Mouse (Mus musculus): Measurements from ENCODE around the gene Casp9.

Casp9 gene

GRCm38 (mm10) chr4:141781201-141781985, 12.0 kb upstream of the Casp9 start:
- no peak for DNase-seq (ENCODE audit: low read depth)

DNA sequence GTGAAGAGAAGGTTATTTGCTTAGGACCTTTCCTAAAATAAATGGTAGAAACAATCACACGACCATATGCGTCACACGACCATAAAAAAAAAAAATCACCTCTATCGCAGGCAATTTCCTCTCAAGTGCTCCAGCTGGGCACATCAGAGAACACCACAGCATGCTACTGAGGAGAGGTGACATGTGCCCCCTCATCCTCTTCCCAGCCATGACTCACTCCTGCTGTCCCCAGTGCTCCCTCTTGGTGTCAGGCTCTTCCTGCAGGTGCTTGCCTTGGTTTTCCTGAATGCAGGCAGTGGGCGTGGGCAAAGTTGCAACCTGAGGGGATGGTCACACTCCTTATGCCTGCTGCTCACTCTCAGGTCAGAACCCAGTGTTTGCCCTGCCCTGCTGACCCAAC, 8.6 kb upstream of the Casp9 start:
- peak; percentile 38 for DNase-seq (ENCODE audit: low read depth)

DNA sequence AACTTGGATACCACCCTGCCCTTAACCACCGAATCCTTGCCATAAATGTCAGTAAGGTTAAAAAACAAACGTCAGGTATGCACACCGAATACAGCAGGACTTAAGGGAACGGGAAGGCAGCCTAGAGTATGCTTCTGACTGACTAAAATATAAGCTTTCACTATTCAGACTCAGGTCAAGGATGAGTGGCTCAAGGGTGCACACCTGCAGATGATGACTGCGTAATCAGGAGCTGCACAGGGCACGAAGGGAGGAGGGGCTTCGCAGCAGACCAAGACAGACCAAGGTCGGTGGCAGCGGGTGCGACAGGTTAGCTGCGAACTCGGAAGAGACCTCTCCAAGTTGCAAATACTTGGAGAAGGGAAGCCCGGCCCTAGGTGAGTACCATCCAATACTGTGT, 7.3 kb upstream of the Casp9 start:
- no peak for DNase-seq (ENCODE audit: low read depth)

DNA sequence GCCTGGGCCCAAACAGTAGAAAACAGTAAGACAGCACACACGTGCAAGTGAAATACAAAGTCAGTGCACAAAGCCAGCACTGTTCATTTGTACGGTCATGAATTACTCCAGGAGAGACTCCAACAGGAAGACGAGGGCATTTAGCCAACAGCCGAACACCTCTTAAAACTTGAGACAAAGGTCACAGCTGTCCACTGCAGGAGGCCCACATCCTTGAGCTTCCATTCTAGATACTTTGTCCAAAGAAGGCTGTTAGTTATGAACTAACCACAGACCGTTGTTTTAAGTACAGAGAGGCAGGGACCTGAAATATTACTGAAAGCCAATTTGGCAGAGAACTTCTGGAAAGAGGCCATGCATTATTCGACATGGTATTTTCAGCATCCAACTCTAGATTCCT, 6.4 kb upstream of the Casp9 start:
- no peak for DNase-seq (ENCODE audit: low read depth)

- no peak for DNase-seq (ENCODE audit: low read depth)
Measured at GRCm38 (mm10) chr4:141787462-141787861, 6.0 kb upstream of the Casp9 start.

DNA sequence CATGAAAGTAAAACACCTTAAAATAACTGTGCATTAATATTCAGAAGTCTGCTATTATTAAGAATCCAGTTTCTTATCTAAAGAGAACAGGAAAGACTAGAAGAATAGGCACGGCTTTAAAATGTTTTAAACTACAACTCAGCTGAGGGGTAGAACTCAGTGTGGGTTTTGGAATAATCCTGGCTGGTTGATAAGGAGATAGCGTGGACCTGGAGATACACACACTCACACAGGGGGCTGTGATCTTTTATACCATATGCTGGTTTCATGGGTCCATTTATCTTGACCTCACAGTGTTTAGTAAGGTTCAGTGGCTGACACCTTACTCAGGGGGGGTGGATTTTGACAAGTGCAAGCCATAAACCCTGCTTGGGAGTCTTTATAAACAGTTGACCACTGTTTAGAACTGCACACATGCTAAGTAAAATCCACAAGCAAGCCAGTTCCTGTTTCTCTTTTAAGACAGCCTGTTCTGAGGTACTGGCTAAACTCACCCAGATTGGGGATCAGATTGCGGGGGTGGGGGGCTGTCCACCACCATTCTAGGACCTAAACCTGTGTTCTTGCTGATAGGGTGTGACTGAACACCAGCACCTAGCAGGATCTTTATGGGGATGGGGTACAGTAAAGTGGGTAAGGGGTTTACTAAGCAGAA, 3.7 kb upstream of the Casp9 start:
- DNase-seq (ENCODE audit: low read depth): peak; percentile 45

GRCm38 (mm10) chr4:141790524-141790990, 2.9 kb upstream of the Casp9 start, which contains the start of gene Dnajc16:
Gene Dnajc16, minus strand, starts transcription at chr4:141790931.
- DNase-seq (ENCODE audit: low read depth): peak; percentile 100

DNA sequence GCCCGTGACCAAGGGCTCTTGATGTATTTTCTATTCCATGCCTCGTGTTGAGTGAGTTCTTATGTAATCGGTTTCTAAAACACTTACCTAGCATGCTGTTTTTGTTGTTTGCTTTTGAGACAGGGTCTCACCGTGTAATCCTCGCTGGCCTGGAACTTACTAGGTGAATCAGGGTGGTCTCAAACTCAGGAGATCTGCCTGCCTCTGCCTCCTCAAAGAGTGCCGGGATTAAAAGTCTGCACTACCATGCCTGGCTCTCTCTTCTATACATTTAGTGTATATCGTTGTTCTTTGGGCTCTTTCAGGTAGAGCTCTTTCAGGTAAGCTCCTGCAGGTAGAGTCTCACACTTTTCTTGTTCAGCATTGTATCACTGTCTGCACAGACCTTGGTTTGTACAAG, 1.9 kb upstream of the Casp9 start:
- DNase-seq (ENCODE audit: low read depth): no peak

DNA sequence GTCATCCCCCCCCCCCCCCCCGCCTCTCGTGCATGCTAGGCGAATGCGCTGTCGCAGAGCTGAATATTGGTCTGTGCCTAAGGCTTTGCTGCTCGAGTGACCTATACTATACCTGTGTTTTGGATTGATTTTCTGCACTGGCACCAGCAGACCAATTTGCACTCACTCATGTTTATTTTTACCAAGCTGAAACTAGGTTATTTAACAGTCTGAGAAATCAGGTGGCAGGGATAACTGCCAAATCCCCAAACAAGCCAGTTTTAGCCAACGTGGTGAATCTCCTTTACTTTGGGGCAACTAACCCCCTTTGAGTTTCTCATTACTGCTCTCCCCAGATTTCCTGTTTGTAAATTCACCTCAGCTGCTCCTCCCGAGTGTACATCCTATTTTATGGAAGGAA, 1.5 kb upstream of the Casp9 start:
- no peak for DNase-seq (ENCODE audit: low read depth)

DNA sequence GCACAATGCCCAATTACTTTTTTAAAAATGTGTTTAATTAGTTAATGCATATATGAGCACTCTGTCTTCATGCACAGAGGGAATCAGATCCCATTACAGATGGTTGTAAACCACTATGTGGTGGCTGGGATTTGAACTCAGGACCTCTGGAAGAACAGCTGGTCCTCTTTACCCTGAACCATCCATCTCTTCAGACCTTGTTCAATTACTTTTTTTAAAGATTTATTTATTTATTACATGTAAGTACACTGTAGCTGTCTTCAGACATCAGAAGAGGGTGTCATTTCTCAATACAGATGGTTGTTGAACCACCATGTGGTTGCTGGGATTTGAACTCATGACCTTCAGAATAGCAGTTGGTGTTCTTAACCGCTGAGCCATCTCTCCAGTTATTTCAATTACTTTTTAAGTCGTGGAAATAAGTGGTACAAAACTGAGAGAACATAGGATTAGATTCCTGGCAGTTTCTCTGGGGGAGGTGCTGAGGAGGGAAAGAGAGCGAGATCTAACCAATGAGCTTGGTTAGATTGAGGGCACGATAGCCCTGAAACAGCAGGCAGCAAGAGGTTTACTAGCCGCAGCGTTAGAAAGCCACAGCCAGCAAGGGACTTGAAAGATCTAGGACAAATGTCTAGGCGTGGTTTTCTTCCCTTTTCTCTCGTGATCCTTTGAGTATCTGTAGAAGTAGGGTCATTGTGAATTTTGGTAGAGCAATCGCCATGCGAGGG, 694 bp upstream of the Casp9 start:
- peak; percentile 90 for DNase-seq (ENCODE audit: low read depth)

GRCm38 (mm10) chr4:141794152-141794535, 732 bp downstream of the Casp9 start:
- no peak for DNase-seq (ENCODE audit: low read depth)

GRCm38 (mm10) chr4:141796356-141796755, 2.9 kb downstream of the Casp9 start:
- no peak for DNase-seq (ENCODE audit: low read depth)

DNA sequence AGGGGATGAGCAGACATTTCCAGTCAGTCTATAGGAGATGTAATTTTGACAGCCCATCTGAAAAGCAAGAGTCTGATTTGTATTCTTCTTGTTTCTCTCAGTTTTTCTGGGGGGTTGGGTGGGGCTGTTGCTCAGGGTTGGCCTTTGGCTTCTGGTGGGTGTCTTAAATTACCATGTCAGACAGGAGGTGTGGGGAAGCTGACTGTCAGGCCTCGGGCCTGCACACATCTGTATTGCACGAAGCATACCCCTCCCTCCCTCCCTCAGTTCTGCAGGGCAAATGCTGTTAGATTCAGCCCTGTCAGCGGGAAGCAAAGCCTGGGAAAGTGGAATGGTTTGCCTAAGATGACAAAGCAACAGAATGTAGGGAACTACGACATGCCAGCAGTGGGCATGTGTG, 3.5 kb downstream of the Casp9 start:
- DNase-seq (ENCODE audit: low read depth): no peak

- DNase-seq (ENCODE audit: low read depth): no peak
Measured at GRCm38 (mm10) chr4:141797545-141797944, 4.1 kb downstream of the Casp9 start.

GRCm38 (mm10) chr4:141804105-141804504, 10.7 kb downstream of the Casp9 start:
- DNase-seq (ENCODE audit: low read depth): peak; percentile 26

GRCm38 (mm10) chr4:141805886-141806285, 12.5 kb downstream of the Casp9 start:
- DNase-seq (ENCODE audit: low read depth): no peak

GRCm38 (mm10) chr4:141809850-141810464, 16.5 kb downstream of the Casp9 start:
- peak; percentile 83 for DNase-seq (ENCODE audit: low read depth)

DNA sequence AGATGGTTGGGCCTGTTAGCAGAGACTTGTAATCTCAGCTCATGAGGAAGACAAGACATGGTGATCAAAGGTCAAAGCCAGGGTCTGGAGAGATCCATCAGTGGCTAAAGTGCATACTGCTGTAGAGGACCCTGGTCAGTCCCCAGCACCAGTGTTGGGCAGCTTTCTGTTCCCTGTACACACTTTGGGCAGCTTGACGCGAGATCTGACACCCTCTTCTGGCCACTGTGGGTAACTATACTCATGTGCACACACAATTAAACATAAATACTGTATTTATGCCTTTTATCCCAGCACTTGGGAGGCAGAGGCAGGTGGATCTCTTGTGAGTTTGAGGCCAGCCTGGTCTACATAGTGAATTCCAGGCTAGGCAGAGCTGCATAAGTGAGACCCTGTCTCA, 17.6 kb downstream of the Casp9 start:
- DNase-seq (ENCODE audit: low read depth): no peak

DNA sequence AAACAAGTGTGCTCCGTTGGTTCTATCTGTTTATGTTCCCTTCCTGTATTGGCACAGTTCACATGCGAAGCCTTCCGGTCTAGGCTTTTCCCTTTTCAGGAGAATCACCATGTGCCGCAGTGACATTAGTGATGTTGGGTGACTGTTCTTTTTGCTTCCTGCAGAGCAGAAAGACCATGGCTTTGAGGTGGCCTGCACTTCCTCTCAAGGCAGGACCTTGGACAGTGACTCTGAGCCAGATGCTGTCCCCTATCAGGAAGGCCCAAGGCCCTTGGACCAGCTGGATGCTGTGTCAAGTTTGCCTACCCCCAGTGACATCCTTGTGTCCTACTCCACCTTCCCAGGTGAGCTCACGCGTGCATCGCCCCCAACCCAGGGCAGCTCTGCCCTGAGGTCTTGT, 18.0 kb downstream of the Casp9 start:
- no peak for DNase-seq (ENCODE audit: low read depth)

DNA sequence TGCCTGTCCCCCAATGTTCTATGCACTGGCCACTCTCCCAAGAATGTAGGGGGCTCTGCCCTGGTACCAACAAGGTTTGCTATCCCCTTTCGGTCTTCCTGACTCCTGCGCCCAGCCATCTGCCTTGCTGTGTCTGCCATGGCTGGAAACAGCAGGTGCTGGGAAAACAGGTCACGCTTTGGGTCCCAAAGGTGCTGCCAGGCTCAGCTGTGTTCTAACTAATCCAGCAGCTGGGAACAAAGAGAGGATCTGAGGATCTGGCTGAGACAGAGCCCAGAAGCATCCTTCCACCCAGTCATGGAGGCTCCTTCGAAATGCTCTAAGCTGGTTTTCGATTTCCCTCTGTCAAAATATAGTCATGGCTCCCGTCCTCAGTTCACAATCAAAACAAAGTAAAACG, 22.9 kb downstream of the Casp9 start:
- no peak for DNase-seq (ENCODE audit: low read depth)

- no peak for DNase-seq (ENCODE audit: low read depth)
Measured at GRCm38 (mm10) chr4:141816776-141817655, 23.6 kb downstream of the Casp9 start.
